Mouse (Mus musculus): ENCODE measurements at regions not wholly inside any gene's neighbourhood (a gene's known extent, or its start where the extent isn't known, plus 50 kb on each side); places are given as distances from the start of the nearest gene placed in this dataset.

DNA sequence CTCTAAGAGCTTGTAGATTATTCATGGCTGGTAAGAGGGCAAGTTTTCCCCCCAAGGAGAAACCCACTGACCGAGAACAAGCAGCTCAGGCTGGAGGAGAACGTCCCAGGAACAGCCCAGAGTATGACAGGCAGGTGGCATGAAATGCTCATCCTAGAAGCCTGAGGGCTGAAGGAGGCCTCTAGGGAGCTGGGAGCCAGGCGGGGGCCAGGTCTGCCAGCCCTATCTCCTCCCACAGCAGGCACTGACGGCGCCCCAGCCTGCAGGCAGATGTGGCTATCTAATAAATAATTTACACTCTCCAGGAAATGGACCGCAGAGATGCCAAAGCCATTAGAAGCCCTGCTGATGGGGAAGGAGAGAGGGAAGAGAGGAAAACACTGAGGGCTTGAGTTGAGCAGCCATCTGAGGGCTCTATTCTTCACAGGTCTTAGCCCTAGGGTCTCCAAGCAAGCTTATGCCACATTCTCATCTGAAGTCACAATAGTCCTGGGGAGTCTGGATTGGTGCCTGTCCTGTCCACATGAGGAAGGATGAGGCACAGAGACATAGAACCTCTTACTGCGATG, 176.1 kb downstream of the Mycn start:
- no peak for DNase-seq

GRCm38 (mm10) chr12:12765055-12765454, 176.7 kb downstream of the Mycn start:
- no peak for DNase-seq

GRCm38 (mm10) chr12:12764586-12764985, 177.1 kb downstream of the Mycn start:
- peak in 1 of 2 experiments; percentile 4 for DNase-seq

DNA sequence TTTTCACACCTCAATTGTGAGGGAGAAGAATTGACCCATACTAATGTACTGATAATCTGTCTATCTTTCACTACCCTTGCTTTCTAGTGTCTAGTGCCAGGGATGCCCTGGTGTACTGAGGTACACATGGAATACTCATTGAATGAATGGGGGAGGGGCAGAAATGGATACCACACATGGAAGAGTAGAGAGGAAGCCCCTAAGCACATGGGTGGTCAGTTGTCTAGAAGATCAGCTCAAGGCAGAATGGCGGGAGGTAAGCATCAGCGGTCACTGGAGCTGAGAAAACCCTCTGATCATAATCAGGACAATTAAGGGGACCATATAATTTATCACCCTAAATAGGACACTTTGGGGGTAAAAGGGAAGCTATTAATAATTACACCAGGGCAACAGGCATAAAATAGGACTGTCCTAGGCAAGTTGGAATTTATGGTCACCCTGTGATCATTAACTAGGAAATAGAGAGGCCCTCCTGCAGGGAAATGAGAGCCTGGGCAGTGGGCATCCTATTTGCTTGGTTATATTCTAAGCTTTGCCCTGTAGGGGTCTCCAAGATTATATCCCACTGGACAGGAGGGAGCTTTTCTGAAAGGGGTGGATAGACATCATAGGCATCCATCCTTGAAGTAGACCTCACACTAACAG, 185.3 kb downstream of the Mycn start:
- no peak for DNase-seq

GRCm38 (mm10) chr12:12753849-12754248, 187.9 kb downstream of the Mycn start:
- no peak for DNase-seq

GRCm38 (mm10) chr12:12751670-12752426, 189.9 kb downstream of the Mycn start:
- no peak for DNase-seq

GRCm38 (mm10) chr12:12749690-12750089, 192.0 kb downstream of the Mycn start:
- no peak for DNase-seq

DNA sequence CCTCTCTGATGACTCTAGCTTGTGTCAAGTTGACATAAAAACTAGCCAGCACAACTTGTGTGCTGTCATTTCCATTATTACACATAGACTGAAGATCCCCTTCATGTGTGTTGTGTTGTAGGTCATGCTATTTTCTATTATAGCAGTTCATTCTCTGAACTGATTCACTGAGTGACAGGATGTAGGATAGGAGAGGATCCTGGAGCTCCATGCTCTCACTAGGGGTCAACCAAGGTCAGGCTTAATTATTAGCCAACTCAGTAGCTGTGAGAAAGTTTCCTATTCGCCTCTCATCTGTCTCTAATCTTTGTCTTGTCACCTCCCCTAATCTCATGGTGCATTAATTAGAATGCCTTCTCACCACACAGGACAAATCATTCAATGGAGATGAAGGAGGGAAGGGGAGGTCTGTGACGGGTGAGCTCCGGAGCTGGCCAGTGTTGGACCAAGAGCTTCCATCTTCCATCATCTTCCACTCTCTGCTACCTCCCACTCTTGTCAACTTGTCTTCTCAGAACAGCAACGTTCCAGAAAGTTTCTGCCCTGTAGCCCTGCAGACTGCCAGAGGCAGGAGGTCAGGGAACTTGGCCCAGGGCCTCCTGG, 194.8 kb downstream of the Mycn start:
- no peak for DNase-seq

GRCm38 (mm10) chr12:12744492-12744891, 197.2 kb downstream of the Mycn start:
- no peak for DNase-seq

GRCm38 (mm10) chr12:12738631-12739331, 202.9 kb downstream of the Mycn start:
- no peak for DNase-seq

- DNase-seq, result no peak
These were observed 215.9 kb downstream of the Mycn start for GRCm38 (mm10) chr12:12725797-12726196.

- DNase-seq, result no peak
These were observed 216.6 kb downstream of the Mycn start for GRCm38 (mm10) chr12:12725075-12725474.

- no peak for DNase-seq
These were observed 217.8 kb downstream of the Mycn start for GRCm38 (mm10) chr12:12723724-12724487.

GRCm38 (mm10) chr12:12722982-12723661, 218.6 kb downstream of the Mycn start:
- DNase-seq, result no peak

DNA sequence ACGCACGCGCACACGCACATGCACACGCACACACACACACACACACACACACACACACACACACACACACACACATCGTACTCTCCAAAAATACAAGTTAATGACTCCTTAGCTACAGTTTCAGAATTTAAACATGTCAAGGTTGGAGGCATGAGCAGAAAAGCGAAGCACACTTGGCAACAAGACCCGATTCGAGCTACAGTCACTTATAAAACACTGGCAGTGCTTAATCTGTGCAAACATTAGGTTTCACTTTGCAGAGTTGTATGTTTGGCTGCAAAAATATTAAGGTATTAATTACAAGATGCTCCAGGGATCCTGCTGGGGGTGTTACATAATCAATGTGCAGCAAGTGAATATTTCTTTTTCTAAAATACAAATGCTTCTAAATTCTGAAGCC, 225.0 kb downstream of the Mycn start:
- DNase-seq, result no peak

GRCm38 (mm10) chr12:12715956-12716669, 225.6 kb downstream of the Mycn start:
- no peak for DNase-seq

DNA sequence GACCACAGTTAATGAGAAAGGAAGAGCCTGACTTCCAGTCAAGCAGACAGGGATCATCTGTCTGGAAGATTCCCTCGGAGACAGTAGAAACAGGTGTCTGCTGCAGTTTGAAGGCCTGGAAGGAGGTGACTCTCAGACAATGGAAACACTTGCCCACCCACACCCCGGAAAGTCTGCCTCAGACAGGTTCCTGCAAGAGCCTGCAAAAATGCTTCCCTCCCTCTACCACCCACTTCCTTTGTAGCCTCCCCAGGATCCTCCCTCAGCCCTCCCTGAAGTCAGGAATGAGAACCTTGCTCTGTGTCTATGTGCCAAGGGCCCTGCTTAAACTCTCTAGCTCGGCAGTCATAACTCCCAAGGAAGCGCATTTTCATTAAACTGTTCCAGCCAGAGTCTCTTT, 226.2 kb downstream of the Mycn start:
- DNase-seq, result no peak

- DNase-seq, result no peak
These were observed 231.5 kb downstream of the Mycn start for GRCm38 (mm10) chr12:12710184-12710609.

GRCm38 (mm10) chr12:12708954-12709523, 232.7 kb downstream of the Mycn start:
- no peak for DNase-seq

- no peak for DNase-seq
These were observed 235.3 kb downstream of the Mycn start for GRCm38 (mm10) chr12:12706326-12706920.
